Mouse (Mus musculus): ENCODE measurements around the gene Zc3h15. TPM values are rescaled to one million over a fixed set of nuclear protein-coding genes. Genes with fewer than 3 reads are reported as not detected.

The Zc3h15 gene
- total RNA-seq, 2 experiments from 2014 or later: 49.4 to 50.6 TPM

DNA sequence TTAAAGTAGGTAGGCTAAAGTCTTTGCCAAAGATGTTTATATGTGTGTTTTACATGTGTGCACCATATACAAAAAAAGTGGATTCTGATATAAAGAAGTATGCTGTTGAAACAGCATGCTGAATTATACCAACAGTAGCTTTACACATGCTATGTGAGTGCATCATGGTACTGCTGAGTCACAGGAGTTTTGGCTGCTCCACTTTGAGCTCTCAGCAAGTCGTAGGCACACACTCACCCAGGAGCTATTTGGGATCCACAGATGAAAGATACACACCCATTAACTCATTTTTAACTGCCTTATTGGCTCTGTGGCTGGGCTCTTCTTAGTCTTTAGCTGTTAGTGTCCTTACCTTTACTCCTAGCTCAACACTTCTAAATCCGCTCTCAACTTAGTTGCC lies 27.6 kb downstream of the Zc3h15 start:
- intact Hi-C loops (cut with DNase I): loop anchor here (5.0 kb wide), 1 partner anchor 50 kb away; the partner anchor contains the start of gene Itgav
- no peak for DNase-seq

DNA sequence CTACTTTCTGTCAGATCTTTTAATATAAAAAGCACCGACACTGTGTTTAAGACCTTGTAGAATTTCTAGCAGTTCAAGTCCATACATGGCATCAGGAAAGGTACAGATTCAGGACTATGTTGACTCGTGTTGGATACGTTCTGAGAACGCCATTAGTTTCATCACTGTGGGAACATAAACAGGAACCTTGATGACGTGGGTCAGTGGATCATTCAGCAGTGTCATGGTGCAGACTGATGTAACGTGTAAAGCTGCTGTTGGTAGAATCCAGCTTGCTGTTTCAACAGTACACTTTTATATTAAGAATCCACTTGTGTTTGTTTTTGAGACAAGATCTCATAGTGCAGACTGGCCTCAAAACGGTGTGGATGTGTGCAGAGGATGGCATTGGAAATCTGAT lies 28.8 kb downstream of the Zc3h15 start:
- intact Hi-C loops (cut with DNase I): loop anchor here (5.0 kb wide), 1 partner anchor 49 kb away; the partner anchor contains the start of gene Itgav

DNA sequence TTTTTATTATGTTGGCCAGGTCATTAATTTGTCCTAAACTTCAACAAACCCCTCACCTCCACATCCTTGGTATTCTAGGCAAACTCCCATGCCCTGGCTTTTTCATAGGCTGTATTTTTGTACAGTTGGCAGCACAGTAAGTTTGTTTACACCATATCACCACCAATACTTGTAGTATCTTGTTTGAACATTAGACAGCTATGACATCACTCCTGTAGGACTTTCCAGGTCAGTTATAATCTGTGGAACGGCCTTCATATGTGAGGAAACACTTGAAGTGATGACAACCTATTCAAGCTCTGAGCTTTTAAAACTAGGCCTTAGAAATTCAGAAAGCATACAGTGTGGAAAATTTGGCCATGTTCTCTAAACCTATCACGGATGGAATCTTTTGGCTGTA lies 29.6 kb downstream of the Zc3h15 start:
- intact Hi-C loops (cut with DNase I): loop anchor here (5.0 kb wide), 1 partner anchor 48 kb away; the partner anchor contains the start of gene Itgav
- no peak for DNase-seq

More for the DNA sequence above, 28.8 kb downstream of the Zc3h15 start:
- no peak for DNase-seq

DNA sequence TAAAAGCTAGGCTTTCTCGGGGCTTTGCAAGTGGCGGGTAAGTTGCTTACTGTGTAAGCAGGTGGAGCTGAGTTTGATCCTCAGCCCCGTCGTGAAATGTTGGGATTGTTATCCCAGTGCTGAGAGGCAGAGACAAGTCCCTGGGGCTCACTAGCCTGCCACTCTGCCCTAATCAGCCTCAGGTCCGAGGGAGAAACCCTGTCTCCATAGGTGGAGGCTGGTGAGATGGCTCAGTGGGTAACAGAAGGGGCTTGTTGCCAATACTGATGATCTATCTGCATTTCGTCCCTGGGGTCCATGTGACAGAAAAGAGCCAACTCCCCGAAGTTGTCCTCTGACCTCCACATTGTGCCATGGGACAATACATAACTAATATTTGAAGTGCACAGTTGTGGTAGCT lies 30.2 kb downstream of the Zc3h15 start:
- intact Hi-C loops (cut with DNase I): loop anchor here (5.0 kb wide), 1 partner anchor 48 kb away; the partner anchor contains the start of gene Itgav
- no peak for DNase-seq

DNA sequence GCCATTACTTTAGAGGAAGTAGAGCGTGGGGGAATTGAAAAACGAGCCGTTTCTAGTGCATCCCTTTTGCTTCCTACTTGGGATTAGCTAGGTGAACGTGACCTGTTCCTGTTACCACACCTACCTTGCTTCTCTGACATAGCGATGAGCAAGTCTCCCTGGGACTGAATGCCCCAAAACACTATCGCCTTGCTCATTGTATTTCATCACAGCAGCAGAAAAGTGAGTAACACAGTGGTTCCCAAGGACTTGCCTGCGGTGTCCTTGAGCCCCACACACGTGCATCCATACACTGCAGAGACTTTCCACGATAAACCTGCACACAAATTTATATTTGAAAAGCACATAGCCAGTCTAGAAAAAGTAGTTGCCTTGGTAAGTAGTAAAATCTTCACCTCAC lies 30.7 kb downstream of the Zc3h15 start:
- no peak for DNase-seq
- intact Hi-C loops (cut with DNase I): loop anchor here (5.0 kb wide), 1 partner anchor 47 kb away; the partner anchor contains the start of gene Itgav

DNA sequence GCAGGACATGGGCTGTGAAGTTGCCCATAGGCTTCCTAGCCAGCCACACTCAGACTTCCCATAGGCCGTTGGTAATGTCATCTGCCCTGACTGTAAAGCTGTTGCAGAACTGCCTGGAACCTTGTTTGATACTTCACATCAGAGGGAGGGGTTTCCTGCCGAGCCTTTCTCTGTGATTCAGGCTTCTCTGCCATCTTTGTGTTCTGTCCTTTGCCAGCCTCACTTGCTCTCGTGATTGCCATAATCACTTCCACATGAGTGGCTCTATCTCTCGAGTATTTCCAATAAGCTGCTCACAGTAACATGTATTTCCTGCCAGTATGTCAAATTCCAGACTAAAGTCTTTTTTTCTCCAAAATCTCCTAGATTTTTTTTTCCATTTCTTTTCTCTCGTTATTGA lies 31.4 kb downstream of the Zc3h15 start:
- intact Hi-C loops (cut with DNase I): no loop called here
- DNase-seq: no peak

DNA sequence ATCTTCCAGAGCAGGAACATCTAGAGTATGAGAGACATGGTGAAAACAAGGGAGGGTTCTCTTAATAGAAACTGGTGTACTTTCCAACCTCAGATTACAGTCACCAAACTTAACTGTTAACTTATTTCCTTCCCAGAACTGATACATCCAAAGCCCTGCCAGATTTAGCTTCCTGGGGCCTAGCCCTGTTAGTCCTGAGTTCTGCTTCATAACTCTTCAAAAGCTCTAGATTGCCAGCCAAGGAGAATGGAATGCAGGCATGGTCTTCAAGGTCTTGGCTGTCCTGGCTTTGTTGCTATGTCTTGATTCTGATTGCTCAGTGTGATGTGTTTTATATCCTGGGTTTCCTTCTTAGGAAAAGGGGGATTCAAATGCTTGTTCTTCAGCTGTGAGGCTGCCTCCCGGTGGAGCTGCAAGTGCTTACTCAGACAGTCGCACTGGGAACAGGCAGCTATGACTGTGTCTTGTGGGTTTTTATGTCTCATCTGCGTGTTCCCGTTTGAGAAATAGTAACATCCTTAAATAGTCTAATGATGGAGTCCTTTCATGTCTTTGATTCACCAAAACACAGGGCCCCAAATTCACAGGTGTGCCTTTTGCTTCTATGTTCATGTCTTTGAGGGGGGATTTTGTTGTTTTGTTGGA lies 32.1 kb downstream of the Zc3h15 start:
- intact Hi-C loops (cut with DNase I): no loop called here

DNA sequence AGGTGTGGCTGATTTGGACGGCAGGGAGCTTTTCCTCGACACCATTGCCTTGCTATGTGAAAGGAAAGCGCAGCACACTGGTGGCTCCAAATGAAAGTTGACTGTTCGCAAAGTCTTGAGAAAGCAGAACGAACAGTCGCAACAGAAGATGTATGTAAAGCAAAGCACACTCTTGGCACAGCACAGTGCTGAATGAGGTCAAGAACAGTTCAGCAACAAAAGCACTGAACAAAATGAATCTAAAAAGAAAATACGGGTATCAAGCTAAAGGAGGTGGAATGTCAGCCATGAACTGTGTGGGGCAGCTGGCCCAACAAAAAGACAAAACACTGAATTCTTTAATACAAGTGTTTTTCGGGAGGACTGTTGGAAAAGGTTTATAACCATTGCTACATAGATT lies 37.1 kb downstream of the Zc3h15 start:
- no peak for DNase-seq
- intact Hi-C loops (cut with DNase I): no loop called here

More for the DNA sequence above, 32.1 kb downstream of the Zc3h15 start:
- DNase-seq: no peak

DNA sequence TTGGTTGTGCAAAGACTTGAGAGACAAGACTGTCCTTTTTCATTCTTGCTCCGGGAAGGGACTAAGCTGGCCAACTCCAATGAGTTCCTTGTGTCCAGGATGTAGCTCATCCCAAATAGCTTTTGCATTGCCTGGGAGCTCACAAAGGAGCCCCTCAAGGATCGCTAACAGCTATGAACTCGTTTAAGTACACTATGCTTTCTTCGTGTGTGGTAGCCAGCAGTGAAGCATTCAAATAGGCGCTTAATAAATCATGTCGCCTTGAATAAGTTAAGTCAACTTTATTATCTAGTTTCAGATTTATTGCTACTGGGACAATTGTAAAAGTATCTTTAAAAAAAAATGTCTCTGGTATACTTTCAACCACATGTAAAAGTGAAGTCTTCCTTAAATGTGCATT lies 37.5 kb downstream of the Zc3h15 start:
- no peak for DNase-seq
- intact Hi-C loops (cut with DNase I): no loop called here

DNA sequence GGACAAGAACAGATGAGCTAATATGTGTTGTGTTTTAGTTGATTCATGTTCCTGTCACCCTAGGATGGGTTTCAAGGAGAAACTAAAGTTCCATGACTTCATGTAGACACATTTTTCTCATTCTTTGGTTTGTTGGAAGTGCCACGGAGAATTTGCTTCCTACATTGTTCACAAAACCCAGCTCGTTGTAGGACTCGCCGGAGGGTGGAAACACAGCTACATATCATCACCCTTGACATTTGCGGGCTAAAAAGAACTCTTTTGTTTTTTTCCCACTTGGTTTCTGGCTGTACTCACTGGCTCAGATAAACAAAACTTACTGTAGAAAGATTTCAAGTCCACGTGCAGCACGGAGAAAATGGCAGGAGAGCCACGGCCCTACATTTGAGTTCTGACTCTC lies 38.0 kb downstream of the Zc3h15 start:
- intact Hi-C loops (cut with DNase I): no loop called here
- no peak for DNase-seq

DNA sequence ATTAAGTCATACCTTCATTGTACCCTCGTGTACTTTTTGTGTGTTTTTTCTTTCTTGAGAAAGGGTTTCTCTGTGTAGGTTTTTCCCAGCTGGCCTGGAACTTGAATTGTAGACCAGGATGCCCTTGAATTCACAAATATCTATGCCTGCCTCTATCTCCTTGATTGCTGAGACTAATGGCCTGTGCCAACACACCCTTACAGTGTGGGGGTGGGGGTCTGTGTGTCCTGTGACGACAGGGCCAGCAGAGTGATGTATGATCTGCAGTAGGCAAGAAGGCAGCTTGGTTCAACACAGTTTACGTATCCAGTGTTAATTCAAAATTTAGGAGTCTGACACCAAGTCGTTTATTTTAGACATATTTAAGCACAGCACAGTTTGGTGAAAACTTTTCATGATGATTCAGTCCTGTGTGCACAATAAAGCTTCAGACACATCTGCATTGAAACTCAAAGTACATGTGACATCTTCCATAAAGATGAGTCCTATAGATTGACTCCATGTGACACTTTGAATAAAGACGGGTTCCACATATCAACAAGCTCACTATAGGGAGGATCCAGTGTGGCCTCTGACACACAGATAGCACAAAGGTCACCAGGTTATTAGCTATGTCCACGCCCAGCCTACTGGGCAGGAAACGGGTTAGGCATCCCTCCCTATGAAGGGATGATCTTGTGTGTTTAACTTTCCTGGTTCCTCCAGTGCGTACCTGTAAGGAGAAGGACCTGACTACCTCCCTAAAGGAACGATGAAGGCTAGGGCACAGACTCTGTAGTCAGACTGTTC lies 39.7 kb downstream of the Zc3h15 start:
- no peak for DNase-seq
- intact Hi-C loops (cut with DNase I): no loop called here

DNA sequence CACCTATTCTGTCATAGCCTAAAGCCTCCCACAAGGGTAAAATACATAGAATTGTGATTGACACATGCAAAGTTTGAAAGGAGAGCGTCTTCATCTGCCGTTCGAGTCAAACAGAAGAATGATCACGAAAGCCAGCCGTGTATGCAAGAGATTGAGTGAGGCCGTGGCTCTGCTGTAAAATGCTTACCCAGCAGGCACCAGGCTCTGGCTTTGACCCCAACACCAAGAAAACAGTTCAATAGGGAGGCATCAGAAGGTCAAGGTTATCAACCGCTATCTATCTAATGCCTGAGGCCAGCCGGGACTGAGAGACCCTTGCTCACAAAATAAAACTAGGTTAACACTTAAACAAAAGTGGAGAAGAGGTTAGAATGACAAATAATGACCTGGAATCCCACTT lies 40.5 kb downstream of the Zc3h15 start:
- no peak for DNase-seq

DNA sequence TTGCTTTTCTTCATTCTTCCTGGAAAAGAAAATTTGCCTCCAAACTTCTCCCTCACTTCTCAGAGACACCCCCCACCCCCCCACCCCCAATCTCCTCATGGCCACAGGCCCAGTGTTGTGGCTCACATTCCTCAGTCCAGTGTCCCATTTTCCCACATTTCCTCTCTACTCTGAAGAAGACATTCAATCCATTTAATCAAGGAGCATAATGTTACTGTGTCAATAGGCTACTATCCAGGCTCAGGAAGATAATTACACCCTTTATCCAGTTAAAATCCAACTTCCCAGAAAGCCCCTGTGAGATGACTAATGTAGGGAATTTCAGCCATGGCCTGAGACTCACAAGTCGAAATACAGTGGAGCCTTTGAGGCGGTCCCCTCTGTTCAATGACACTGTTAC lies 46.1 kb downstream of the Zc3h15 start:
- intact Hi-C loops (cut with DNase I): no loop called here
- DNase-seq: no peak

More for the DNA sequence above, 40.5 kb downstream of the Zc3h15 start:
- intact Hi-C loops (cut with DNase I): no loop called here

DNA sequence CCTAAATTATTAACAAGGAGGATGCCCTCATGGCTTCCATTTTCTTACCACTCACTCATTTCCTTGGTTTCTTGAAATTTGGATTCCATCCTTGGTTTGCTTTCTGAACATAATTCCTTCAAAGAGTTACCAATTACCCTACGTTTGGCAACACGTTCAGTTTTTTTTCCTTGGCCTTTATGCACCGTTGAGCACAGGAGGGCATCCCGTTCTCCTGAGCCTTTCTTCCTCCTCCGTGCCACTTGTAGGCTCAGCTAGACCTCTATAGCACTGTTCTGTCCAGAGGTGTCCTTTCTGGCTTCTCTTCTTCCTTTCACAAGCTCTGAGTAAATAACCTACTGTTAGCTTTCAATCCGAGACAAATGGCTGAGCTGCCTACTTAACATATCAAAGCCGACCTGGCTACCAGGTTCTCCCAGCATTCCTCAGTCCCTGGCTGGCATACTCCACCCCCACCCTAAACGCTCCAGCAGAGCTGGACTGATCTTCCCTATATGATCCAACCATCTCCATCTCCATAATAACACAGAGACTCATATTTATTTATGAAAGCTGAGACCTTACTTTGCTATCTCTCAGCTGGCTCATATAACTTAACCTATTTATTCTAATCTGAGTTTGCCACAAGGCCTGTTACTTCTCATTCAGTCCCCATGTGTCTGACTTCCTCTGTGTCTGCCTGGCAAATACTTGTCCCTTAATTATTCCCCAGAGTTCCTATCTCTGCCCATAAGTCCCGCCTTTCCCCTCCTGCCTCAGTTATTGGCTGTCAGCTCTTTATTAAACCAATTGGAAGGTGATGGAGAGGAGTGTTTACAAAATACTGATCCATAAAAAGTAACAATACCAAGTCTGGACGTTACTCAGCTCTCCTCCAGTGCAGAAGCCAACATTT lies 48.7 kb downstream of the Zc3h15 start:
- no peak for DNase-seq
- intact Hi-C loops (cut with DNase I): no loop called here

DNA sequence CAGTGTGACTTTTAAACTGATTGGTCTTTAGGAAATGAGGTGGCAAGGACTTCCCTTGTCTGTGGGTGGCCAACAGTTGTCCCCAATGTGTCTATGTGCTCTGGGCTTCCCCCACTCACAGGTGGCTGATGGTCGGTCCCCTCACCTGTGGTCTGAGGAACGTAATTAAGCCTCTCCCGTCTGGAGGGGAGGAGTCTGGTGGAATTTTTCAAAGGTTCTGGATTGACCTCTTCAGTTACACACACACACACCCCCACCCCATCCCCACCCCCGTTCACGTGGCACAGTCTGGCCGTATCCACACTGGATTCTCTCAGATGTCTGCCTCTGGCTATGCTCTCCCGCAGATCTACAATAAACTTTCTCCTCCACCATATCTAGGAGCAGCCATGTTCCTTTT lies 49.8 kb downstream of the Zc3h15 start:
- intact Hi-C loops (cut with DNase I): no loop called here

DNA sequence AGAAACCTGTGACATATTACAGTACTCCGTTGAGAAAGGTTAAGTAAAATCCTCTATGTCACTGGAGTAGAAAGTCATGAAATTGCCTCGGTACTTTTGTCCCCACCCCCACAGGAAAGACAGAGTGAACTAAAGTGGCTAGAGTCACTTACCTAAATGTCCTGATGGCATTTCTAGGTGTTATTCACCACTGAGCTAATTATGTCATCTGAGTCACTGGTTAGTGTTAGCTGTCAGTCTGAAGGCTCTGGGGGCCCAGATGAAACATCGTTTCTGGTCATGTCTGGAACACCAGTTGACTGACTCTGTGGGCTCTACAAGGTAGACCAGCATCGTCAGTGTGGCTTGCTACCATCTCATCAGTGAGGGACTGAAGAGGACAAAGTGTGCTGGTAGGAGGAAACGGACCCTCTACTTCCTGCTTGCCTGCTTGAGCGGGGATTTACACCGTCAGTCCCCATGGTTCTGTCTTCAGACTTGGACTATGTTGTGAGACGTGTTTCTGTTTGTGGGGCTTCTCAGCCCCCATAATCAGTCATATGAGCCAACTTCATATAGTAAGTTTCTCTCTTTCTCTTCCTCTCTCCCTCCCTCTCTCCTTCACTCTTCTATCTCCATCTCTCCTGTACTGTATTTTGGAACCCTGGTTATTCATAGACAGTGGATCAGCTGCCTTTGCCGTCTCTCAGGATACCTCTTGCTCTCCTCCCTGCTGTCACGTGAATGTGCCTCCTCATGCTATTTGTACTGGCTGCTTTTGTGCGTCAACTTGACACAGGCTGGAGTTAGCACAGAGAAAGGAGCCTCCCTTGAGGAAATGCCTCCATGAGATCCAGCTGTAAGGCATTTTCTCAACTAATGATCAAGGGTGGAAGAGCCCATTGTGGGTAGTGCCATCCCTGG lies 51.4 kb downstream of the Zc3h15 start:
- no peak for DNase-seq
- intact Hi-C loops (cut with DNase I): no loop called here

More for the DNA sequence above, 49.8 kb downstream of the Zc3h15 start:
- no peak for DNase-seq

DNA sequence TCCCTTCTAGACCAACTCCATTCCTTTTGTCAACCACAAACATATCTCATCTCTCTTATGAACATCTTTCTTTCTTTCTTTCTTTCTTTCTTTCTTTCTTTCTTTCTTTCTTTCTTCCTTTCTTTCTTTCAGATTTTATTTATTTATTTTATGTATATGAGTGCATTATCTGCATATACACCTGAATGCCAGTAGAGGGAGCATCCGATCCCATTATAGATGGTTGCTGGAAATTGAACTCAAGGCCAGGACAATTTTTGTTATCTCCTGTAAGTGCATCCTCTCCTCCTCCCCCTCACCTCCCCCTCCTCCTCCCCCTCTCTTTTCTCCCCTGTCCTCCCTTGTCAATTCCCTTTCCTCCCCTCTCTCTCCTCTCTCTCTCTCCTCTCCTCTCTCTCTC lies 54.2 kb downstream of the Zc3h15 start:
- intact Hi-C loops (cut with DNase I): no loop called here
- no peak for DNase-seq

DNA sequence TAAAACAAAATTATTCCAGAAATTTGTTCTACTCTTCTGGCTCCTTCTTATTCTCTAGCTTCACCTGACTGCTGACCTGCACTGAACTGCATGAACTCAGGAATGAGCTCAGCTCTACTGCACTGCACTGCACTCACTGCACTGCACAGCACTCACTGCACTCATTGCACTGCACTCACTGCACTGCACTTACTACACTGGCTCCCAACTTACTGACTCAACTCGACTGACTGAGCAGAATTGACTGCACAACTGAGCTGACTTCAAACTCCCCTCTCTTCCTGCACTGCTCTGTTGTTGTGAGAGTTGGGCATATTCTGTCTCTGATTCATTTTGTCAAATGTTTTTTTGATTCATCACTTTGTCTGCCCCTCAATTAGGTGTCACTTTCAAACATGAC lies 55.1 kb downstream of the Zc3h15 start:
- intact Hi-C loops (cut with DNase I): no loop called here

DNA sequence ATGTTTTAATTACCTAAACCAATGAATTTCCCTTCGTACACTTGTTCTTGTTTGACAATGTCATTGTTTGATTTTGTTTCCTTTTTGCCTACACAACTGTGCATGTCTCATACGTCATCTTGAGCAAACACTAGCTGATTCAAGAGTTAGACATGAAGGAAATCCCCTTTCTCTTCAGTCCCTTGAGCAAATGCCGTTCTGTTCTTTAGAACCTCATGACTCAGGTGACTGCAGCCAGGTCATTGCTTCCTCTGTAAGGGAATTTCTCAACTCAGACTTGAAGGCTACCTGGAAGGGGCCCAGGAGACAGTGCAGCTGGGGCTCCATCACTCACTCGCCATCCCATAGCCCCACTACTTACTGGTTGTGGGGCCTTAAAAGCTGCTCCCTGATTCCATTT lies 56.4 kb downstream of the Zc3h15 start:
- intact Hi-C loops (cut with DNase I): no loop called here
- no peak for DNase-seq

More for the DNA sequence above, 55.1 kb downstream of the Zc3h15 start:
- DNase-seq: no peak

DNA sequence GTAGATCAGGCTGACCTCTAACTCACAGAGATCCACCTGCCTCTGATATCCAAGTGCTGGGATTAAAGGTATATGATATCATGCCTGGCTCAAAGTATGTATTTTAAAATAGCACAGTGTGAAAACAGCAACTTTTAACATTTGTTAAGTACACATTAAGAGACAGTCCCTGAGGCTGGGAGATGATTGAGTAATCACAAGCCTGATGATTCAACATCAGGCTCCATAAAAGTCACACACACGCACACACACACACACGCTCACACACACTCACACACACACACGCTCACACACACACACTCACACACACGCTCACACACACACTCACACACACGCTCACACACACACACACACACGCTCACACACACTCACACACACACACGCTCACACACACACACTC lies 58.2 kb downstream of the Zc3h15 start:
- intact Hi-C loops (cut with DNase I): loop anchor here (1.0 kb wide), 1 partner anchor 22 kb away; the partner anchor contains the start of gene Itgav
- DNase-seq: no peak
